Mouse (Mus musculus): Measurements from ENCODE around the gene Exd1. TPM values are rescaled to one million over a fixed set of nuclear protein-coding genes. Genes with fewer than 3 reads are reported as not detected.
A peak's percentile ranks its signal among the peaks of the same experiment; 100 is the strongest.

The Exd1 gene
- polyA plus RNA-seq, 1 experiment from 2014 or later = 0.55 TPM

DNA sequence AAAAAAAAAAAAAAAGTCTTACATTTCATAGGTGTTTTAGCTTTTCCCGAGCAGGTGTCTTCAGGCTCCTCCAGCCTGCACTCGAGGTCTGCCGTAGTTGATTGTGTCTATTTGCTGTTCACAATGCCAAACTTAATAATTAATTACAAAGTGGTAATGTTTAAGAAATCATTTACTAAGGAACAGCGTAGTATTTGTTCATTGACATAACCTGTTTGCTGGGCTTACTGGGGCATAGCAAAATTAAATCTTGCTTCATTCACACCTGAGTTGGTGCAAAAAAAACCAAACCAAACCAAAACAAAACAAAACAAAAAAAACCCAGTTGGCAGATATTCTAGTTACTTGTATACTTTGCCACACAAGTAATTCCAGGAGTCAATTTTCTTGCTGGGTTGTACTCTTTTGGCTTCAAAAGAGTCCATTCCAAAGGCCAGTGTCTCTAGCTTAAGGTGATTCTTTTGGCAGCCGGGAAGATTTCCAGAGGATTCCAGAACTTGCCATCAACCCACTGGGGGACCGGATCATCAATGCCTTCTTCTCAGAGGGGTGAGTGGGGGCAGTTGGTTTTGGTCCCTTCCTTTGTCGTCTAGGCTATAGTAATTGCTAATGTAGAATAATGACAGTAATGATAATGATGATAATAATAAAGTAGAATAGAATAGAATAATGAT is 18.9 kb upstream of the Exd1 start:
- no peak overlapping the region for H3K27ac ChIP-seq
- no peaks in the 10 kb centered on the region for H3K9me3 ChIP-seq
- no peak overlapping the region for H3K4me2 ChIP-seq
- no peak overlapping the region for H3K9ac ChIP-seq
- H3K36me3 ChIP-seq = peaks cover 43% of the 10 kb centered on the region
- H3K4me3 ChIP-seq = no peak overlapping the region
- WGBS = 90% methylated on average over 7 of the region's 7 CpGs
- no peaks in the 10 kb centered on the region for H3K4me1 ChIP-seq (replicated peaks)
- no peaks in the 10 kb centered on the region for H3K27me3 ChIP-seq
- no peak for ATAC-seq (ENCODE audit: low FRiP score)

DNA sequence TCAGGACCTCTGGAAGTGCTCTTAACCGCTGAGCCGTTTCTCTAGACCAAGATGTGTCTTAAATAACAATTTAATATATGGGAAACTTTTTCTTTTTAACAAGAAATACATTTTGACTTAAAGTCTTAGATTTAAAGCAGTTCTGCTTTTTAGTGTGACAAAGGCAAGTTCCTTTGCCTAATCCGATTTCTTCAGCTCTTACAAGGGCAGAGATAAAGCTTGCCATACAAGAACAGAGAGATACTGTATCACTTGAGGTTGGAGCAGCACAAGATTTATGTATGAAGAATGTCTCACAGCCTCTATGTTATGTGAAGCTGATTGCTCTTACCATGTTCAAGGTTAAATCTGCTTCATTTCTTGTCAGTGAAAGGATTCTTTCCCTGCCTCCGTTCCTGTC is 17.9 kb upstream of the Exd1 start:
- Histone ChIP-seq H3K27ac (no peak overlapping the region), H3K27me3 (no peaks in the 10 kb centered on the region)
- 91% methylated on average over 4 of the region's 4 CpGs for WGBS

DNA sequence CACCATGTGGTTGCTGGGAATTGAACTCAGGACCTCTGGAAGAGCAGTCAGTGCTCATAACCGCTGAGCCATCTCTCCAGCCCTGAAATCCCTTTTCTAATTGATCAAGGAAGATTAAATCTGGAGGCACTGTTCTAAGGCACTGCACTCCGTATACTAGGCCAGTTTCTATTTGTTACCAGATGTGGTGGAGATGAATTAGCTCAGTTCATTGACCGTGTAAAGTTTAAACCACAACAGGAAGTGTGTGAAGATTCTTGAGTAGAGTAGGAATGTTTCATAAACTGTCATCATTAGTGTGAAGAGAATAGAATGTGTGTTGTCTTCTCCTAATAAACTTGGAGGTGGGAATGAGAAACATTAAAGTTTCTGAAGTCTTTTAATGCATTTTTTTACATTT is 14.4 kb upstream of the Exd1 start:
- Histone ChIP-seq H3K4me1 (replicated peaks) (no peaks in the 10 kb centered on the region), H3K9ac (no peak overlapping the region), H3K27ac (no peak overlapping the region), H3K9me3 (no peaks in the 10 kb centered on the region), H3K27me3 (no peaks in the 10 kb centered on the region), H3K36me3 (peaks cover 26% of the 10 kb centered on the region), H3K4me3 (no peak overlapping the region), H3K4me2 (no peak overlapping the region)
- ATAC-seq (ENCODE audit: low FRiP score) = no peak
- WGBS = 91% methylated on average over 3 of the region's 3 CpGs

More for the DNA sequence above, 17.9 kb upstream of the Exd1 start:
- H3K4me1 ChIP-seq (replicated peaks) = no peaks in the 10 kb centered on the region
- no peak for ATAC-seq (ENCODE audit: low FRiP score)
- no peaks in the 10 kb centered on the region for H3K9me3 ChIP-seq
- no peak overlapping the region for H3K9ac ChIP-seq
- no peak overlapping the region for H3K4me2 ChIP-seq
- H3K36me3 ChIP-seq = peaks cover 40% of the 10 kb centered on the region
- no peak overlapping the region for H3K4me3 ChIP-seq

DNA sequence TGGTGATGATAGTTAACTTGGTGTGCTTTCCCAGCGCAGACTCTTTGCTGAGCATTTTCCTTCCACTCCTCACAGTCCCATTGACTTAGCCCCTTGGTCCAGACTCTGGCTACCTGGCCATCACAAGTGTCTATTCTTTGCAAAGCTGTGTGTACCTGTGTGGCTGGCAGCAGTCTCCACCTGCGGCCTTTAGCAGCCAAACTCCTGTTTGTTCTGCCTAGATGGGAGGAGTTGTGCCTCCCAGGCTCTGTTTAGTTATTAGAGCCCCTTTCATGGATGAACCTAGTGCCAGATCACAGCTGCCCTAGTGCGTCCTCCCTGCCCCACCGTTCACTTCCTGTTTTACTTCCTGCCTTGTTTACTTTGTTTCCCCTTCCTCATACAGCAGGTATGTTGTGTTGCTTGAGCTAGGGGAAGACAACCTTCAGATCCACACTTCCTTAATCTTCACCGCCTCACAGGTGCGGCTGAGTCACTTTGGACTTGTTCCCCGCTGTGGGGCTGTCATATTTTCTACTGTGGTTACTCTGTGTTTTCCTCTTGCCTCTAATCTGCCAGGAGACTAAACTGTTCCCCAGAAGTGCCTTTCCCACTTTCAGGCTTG is 11.4 kb upstream of the Exd1 start:
- no peak overlapping the region for H3K9ac ChIP-seq
- H3K4me3 ChIP-seq = no peak overlapping the region
- H3K4me1 ChIP-seq (replicated peaks) = no peaks in the 10 kb centered on the region
- H3K4me2 ChIP-seq = no peak overlapping the region
- no peaks in the 10 kb centered on the region for H3K27me3 ChIP-seq
- peaks cover 19% of the 10 kb centered on the region for H3K36me3 ChIP-seq
- no peaks in the 10 kb centered on the region for H3K9me3 ChIP-seq
- WGBS = 86% methylated on average over 7 of the region's 7 CpGs
- H3K27ac ChIP-seq = no peak overlapping the region
- ATAC-seq (ENCODE audit: low FRiP score) = no peak

DNA sequence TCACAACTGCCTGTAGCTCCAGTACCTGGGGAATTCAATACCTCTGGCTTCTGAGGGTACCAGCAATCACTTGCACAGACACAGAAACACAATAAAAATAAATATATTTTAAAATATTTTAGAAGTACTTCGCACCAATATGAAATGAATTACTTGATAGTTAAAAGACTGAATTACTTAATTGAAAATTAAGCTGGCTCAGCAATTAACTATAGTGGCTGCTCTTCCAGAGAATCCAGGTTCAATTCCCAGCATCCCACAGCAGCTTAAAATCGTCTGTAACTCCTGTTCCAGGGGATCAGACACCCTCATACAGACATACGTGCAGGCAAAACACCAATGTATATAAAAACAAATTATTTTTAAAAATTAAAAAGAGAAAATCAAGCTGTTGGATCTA is 10.6 kb upstream of the Exd1 start:
- Histone ChIP-seq H3K4me2 (no peak overlapping the region), H3K9ac (no peak overlapping the region), H3K9me3 (no peaks in the 10 kb centered on the region), H3K36me3 (peaks cover 12% of the 10 kb centered on the region), H3K4me3 (no peak overlapping the region), H3K4me1 (replicated peaks) (no peaks in the 10 kb centered on the region), H3K27me3 (no peaks in the 10 kb centered on the region), H3K27ac (no peak overlapping the region)
- 91% methylated on average over 3 of the region's 3 CpGs for WGBS
- ATAC-seq (ENCODE audit: low FRiP score) = no peak

DNA sequence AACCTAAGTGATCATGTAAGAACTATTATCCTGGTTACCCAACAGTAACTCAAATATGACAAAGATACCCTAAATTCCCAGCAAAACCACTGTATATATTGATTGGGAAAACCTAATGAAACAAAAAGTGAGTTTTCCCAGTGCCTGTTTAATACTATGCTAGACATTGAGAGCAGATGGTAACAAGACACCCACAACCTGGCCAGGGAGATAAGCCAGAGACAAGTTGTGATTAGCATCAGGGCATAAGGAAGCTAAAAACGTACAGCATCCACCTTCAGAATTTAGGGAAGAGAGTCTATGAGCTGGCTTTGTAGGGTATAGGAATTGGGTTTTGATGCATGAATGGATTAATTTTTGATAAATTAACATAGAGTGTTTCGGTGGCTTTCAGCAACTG is 2.3 kb upstream of the Exd1 start:
- Histone ChIP-seq H3K36me3 (no peaks in the 10 kb centered on the region), H3K27ac (no peak overlapping the region), H3K9ac (no peak overlapping the region), H3K4me2 (no peak overlapping the region), H3K4me3 (no peak overlapping the region), H3K4me1 (replicated peaks) (peaks cover 20% of the 10 kb centered on the region), H3K27me3 (no peaks in the 10 kb centered on the region), H3K9me3 (no peaks in the 10 kb centered on the region)
- ATAC-seq (ENCODE audit: low FRiP score) = no peak
- WGBS = 85% methylated on average over 2 of the region's 2 CpGs

DNA sequence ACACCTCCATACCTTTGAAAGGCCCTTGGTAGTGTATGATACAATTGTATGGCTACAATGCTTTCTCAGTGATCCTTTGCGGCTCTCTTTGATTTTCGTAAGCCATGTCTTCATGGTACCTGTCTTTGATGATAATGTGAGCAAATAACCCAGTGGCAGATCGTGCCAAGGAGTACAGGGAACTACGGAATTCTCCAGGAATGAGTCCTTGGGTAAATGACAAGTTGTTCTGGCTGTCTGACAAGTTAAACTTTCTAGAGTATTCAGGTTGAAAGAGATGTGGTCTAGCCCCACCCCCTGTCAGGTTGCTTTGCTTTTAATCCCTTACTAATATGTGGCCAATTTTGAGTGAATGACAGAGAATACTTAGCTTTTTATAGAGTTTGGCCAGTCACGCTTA is 1.3 kb upstream of the Exd1 start:
- H3K9ac ChIP-seq = peak overlapping the region; percentile 83
- ATAC-seq (ENCODE audit: low FRiP score) = no peak
- no peaks in the 10 kb centered on the region for H3K27me3 ChIP-seq
- H3K4me2 ChIP-seq = peak overlapping the region; percentile 66
- no peaks in the 10 kb centered on the region for H3K9me3 ChIP-seq
- WGBS = 79% methylated on average over 5 of the region's 5 CpGs
- H3K36me3 ChIP-seq = no peaks in the 10 kb centered on the region
- H3K27ac ChIP-seq = no peak overlapping the region
- H3K4me3 ChIP-seq = peak overlapping the region; percentile 83
- H3K4me1 ChIP-seq (replicated peaks) = peaks cover 20% of the 10 kb centered on the region

DNA sequence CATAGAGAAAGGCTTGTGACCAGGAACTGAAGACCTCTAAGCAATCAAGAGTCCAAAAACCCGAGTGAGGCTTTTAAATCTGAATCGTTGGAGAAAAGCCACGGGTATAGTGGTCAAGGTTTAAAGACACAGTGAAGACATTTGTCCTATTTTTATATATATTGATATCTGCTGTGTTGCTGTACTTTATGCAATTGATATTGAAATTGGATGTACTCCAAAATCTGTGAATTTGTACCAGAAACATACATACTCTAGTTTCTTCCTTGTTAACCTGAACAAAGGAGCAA is 889 bp upstream of the Exd1 start:
- peaks cover 20% of the 10 kb centered on the region for H3K4me1 ChIP-seq (replicated peaks)
- no peak for ATAC-seq (ENCODE audit: low FRiP score)
- peak overlapping the region; percentile 66 for H3K4me2 ChIP-seq
- peak overlapping the region; percentile 88 for H3K27ac ChIP-seq
- no peaks in the 10 kb centered on the region for H3K27me3 ChIP-seq
- peak overlapping the region; percentile 83 for H3K9ac ChIP-seq
- peak overlapping the region; percentile 83 for H3K4me3 ChIP-seq
- 11% methylated on average over 3 of the region's 3 CpGs for WGBS
- H3K36me3 ChIP-seq = no peaks in the 10 kb centered on the region
- no peaks in the 10 kb centered on the region for H3K9me3 ChIP-seq

DNA sequence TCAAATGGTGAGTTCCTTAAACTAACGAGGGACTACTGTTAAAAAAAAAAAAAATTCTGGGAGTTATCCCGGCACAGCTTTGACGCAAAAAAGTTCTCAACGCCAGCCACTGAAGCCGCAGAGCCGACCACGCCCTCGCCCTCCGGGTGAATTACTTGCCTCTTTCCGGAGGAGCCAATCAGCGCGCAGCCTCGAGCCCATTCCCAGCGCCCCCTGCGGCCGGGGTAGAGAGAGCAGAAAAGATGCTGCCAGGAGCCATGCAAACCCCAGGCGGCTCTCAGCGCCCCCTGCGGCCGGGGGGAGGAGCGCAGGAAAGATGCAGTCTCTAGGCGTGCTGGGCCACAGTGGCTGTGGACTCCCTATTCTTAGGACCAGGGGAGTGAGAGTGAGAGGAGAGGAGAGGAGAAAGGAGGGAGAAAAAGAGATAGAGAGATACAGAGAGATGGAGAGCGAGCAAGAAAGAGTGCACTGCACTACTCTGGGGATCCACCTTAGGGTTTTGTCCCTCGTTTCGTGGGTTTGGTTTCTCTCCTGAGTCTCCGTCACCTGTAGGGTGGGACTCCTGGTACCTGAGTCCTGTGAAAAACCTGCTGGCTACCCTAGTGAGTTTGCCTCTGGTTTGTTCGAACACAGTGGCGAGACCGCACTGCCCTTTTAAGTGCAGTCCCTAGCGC is 442 bp downstream of the Exd1 start:
- ATAC-seq (ENCODE audit: low FRiP score) = peak; percentile 79; the same call in 1 of the 2 replicates
- H3K4me1 ChIP-seq (replicated peaks) = peaks cover 20% of the 10 kb centered on the region
- H3K36me3 ChIP-seq = no peaks in the 10 kb centered on the region
- H3K4me2 ChIP-seq = peak overlapping the region; percentile 66
- H3K9me3 ChIP-seq = no peaks in the 10 kb centered on the region
- H3K9ac ChIP-seq = peak overlapping the region; percentile 83
- H3K27ac ChIP-seq = peak overlapping the region; percentile 88
- H3K4me3 ChIP-seq = peak overlapping the region; percentile 83
- H3K27me3 ChIP-seq = no peaks in the 10 kb centered on the region
- WGBS = under 1% methylated on average over 30 of the region's 30 CpGs

DNA sequence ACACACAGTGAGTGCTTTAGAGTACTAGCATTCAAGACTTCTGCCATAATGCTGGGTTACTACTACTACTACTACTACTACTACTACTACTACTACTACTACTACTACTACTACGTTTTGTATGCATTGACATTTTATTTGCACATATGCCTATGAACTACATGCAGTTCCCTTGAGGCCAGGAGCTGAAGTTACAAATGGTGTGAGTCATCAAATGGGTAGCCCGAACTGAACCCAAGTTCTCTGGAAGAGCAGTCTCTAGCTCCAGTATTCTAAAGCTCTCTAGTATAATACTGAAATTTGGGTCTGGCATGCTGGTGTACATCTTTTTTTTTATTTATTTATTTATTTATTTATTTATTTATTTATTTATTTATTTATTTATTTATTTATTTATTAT is 3.8 kb downstream of the Exd1 start:
- ATAC-seq (ENCODE audit: low FRiP score) = no peak
- Histone ChIP-seq H3K4me2 (no peak overlapping the region), H3K4me3 (no peak overlapping the region), H3K27ac (no peak overlapping the region), H3K4me1 (replicated peaks) (peaks cover 9% of the 10 kb centered on the region), H3K27me3 (no peaks in the 10 kb centered on the region), H3K9ac (no peak overlapping the region), H3K36me3 (no peaks in the 10 kb centered on the region), H3K9me3 (no peaks in the 10 kb centered on the region)
- 81% methylated on average over 2 of the region's 2 CpGs for WGBS

DNA sequence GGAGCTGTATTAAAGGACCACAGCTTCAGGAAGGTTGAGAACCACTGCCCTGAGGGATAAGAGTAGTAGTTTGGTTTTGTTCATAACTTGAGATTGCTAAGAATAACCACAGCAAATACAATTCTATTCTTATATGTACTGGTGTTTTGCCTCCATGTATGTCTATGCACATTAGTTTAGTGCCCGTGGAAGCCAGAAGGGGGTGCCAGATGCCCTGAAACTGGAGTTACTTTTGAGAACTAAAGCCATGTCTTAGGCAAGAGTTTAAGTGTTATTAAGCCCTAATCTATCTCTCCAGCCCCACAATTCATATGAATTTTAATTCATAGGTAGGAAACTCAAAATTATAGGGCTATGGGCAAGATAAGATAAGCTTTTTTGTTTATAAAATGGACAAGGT is 5.3 kb downstream of the Exd1 start:
- ATAC-seq (ENCODE audit: low FRiP score) = no peak
- Histone ChIP-seq H3K9me3 (no peaks in the 10 kb centered on the region), H3K27ac (no peak overlapping the region), H3K4me3 (no peak overlapping the region), H3K4me1 (replicated peaks) (peaks cover 3% of the 10 kb centered on the region; the same call in 1 of the 2 replicates), H3K9ac (no peak overlapping the region), H3K36me3 (no peaks in the 10 kb centered on the region), H3K27me3 (no peaks in the 10 kb centered on the region), H3K4me2 (no peak overlapping the region)
- 44% methylated on average over 1 of the region's 1 CpGs for WGBS

DNA sequence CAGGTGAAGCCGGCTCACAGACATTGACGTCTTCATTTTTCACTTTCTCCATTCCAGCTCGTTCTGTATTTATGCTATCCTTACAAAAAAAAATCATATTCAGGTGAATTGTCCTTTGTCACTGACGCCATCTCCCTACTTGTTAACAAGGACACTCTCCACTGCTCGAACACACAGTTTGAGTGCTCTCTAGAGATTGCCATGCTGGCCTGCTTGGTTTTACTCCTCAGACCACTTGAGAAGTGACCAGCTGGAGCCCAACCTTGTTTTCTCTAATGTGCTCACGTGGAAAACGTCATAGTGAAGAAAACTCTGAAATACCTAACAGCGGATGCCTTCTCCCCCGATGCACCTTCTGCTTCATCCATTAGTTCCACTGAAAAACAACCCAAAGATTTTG is 8.6 kb downstream of the Exd1 start:
- ATAC-seq (ENCODE audit: low FRiP score) = no peak
- H3K4me2 ChIP-seq = no peak overlapping the region
- H3K9ac ChIP-seq = no peak overlapping the region
- no peak overlapping the region for H3K4me3 ChIP-seq
- no peaks in the 10 kb centered on the region for H3K27me3 ChIP-seq
- no peaks in the 10 kb centered on the region for H3K4me1 ChIP-seq (replicated peaks)
- WGBS = 86% methylated on average over 9 of the region's 9 CpGs
- no peaks in the 10 kb centered on the region for H3K36me3 ChIP-seq
- H3K27ac ChIP-seq = no peak overlapping the region
- H3K9me3 ChIP-seq = no peaks in the 10 kb centered on the region

DNA sequence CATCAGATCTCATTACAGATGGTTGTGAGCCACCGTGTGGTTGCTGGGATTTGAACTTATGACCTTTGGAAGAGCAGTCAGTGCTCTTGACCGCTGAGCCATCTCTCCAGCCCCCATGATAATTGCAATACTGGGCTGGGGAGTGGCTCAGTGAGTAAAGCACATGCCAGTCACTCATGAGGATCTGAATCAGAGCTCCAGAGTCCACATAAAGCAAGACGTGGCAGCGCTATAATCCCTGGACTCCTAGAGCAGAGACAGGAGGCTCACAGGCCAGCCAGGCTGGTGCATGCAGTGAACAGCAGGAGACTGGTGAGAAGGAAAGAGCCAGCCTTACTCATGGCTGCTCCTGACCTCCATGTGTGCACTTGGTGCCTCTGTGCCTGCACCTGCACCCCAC is 22.0 kb downstream of the Exd1 start:
- Histone ChIP-seq H3K9me3 (no peaks in the 10 kb centered on the region), H3K4me3 (no peak overlapping the region), H3K36me3 (no peaks in the 10 kb centered on the region), H3K4me2 (no peak overlapping the region), H3K9ac (no peak overlapping the region), H3K27me3 (no peaks in the 10 kb centered on the region), H3K27ac (no peak overlapping the region), H3K4me1 (replicated peaks) (no peaks in the 10 kb centered on the region)
- 49% methylated on average over 4 of the region's 4 CpGs for WGBS
- no peak for ATAC-seq (ENCODE audit: low FRiP score)
